Mouse (Mus musculus) MEL-GATA-1-ER (cell line): Measurements from ENCODE around the gene Il31.
"Not testable (repeated sequence)": the region's sequence is repeated elsewhere in the genome, so short reads cannot be mapped to it uniquely, and the experiment has no call there.

Experiments used
- DNase-seq: peaks from one replicate; pipeline ENCODE4 v3.0.0-alpha.2; 2012; ENCODE audit warnings: low read depth; ENCODE audit errors: extremely low read depth

Gene Il31

GRCm38 (mm10) chr5:123489112-123489785 lies at the start of gene Il31, which contains the start of gene Lrrc43:
TSS of gene Il31 (minus strand) at chr5:123489489.
TSS of gene Lrrc43 (plus strand) at chr5:123489305.
- no peak for DNase-seq

- DNase-seq: no peak
These were observed 44.5 kb upstream of the Il31 start for GRCm38 (mm10) chr5:123533801-123534200.

- DNase-seq: no peak
These were observed 40.8 kb upstream of the Il31 start for GRCm38 (mm10) chr5:123530056-123530455.

GRCm38 (mm10) chr5:123528641-123529040 lies 39.4 kb upstream of the Il31 start:
- DNase-seq: no peak

GRCm38 (mm10) chr5:123525916-123526495 lies 36.7 kb upstream of the Il31 start:
- DNase-seq: no peak

- DNase-seq: no peak
These were observed 36.0 kb upstream of the Il31 start, which contains the start of gene Gm49027 for GRCm38 (mm10) chr5:123525281-123525680. TSS of gene Gm49027 (minus strand) at chr5:123525488.

- DNase-seq: peak; percentile 38
These were observed 35.1 kb upstream of the Il31 start for GRCm38 (mm10) chr5:123524393-123524750.

- peak; percentile 80 for DNase-seq
These were observed 34.6 kb upstream of the Il31 start, which contains the start of gene Diablo for GRCm38 (mm10) chr5:123523692-123524392. TSS of gene Diablo (minus strand) at chr5:123524176.

GRCm38 (mm10) chr5:123522166-123522565 lies 32.9 kb upstream of the Il31 start:
- DNase-seq: no peak

GRCm38 (mm10) chr5:123521621-123522020 lies 32.3 kb upstream of the Il31 start:
- no peak for DNase-seq

- no peak for DNase-seq
These were observed 31.4 kb upstream of the Il31 start for GRCm38 (mm10) chr5:123520666-123521065.

- DNase-seq: no peak
These were observed 25.6 kb upstream of the Il31 start for GRCm38 (mm10) chr5:123514871-123515270.

GRCm38 (mm10) chr5:123512102-123512501 lies 22.8 kb upstream of the Il31 start:
- no peak for DNase-seq

- not testable (repeated sequence) for DNase-seq
These were observed 22.1 kb upstream of the Il31 start for GRCm38 (mm10) chr5:123511426-123511825.

- no peak for DNase-seq
These were observed 20.9 kb upstream of the Il31 start, which contains the start of gene B3gnt4 for GRCm38 (mm10) chr5:123510160-123510559. TSS of gene B3gnt4 (plus strand) at chr5:123510460.

GRCm38 (mm10) chr5:123508921-123509320 lies 19.6 kb upstream of the Il31 start:
- no peak for DNase-seq

GRCm38 (mm10) chr5:123507936-123508723 lies 18.8 kb upstream of the Il31 start:
- peak; percentile 75 for DNase-seq

- DNase-seq: no peak
These were observed 12.7 kb upstream of the Il31 start for GRCm38 (mm10) chr5:123501973-123502372.

GRCm38 (mm10) chr5:123499717-123500116 lies 10.4 kb upstream of the Il31 start:
- no peak for DNase-seq

GRCm38 (mm10) chr5:123489935-123490334 lies 646 bp upstream of the Il31 start:
- DNase-seq: no peak

GRCm38 (mm10) chr5:123487659-123488395 lies 1.5 kb downstream of the Il31 start:
- no peak for DNase-seq
